Mouse (Mus musculus) hindbrain, embryonic 12.5 days (tissue): ENCODE results near the gene Rpp21. TPM values are rescaled to one million over a fixed set of nuclear protein-coding genes. Genes with fewer than 3 reads are reported as not detected.
A peak's percentile ranks its signal among the peaks of the same experiment; 100 is the strongest.

Experiments used
- ATAC-seq: fragments of 200-750 bp; cut with Nextera tagmentation; 2 replicates; pipeline ENCODE4 v1.8.0; 2017; ENCODE audit warnings: moderate TSS enrichment; ENCODE audit not compliant: low FRiP score
- H3K27ac ChIP-seq: fragments of 300-500 bp; sonication (generic); 2 replicates; pipeline ENCODE4 v1.5.1; 2016; ENCODE audit warnings: mild to moderate bottlenecking
- H3K27me3 ChIP-seq: fragments of 300-500 bp; sonication (generic); 2 replicates; pipeline ENCODE4 v1.6.1; 2016; ENCODE audit warnings: mild to moderate bottlenecking
- H3K36me3 ChIP-seq: fragments of 300-500 bp; sonication (generic); 2 replicates; pipeline ENCODE4 v1.6.1; 2016; ENCODE audit warnings: mild to moderate bottlenecking
- H3K4me1 ChIP-seq: fragments of 300-500 bp; sonication (generic); 2 replicates; pipeline ENCODE4 v1.6.1; 2016
- H3K4me2 ChIP-seq: fragments of 300-500 bp; sonication (generic); replicated peaks from 2 replicates; pipeline ENCODE4 v1.6.1; 2016; ENCODE audit warnings: mild to moderate bottlenecking
- H3K4me3 ChIP-seq: fragments of 300-500 bp; sonication (generic); 2 replicates; pipeline ENCODE4 v1.5.1; 2016; ENCODE audit warnings: mild to moderate bottlenecking
- H3K9ac ChIP-seq: fragments of 300-500 bp; sonication (generic); 2 replicates; pipeline ENCODE4 v1.6.1; 2016; ENCODE audit warnings: mild to moderate bottlenecking, moderate library complexity
- H3K9me3 ChIP-seq: fragments of 300-500 bp; sonication (generic); replicated peaks from 2 replicates; pipeline ENCODE4 v1.6.1; 2016; ENCODE audit warnings: mild to moderate bottlenecking
- WGBS: fragments of 180-500 bp; shearing (Covaris S2); methylation state at CpG from one replicate; pipeline ENCODE4 v1.1.7; 2016; 5-methylcytosine and 5-hydroxymethylcytosine counted together
- polyA plus RNA-seq: library from polyadenylated mRNA; unstranded; fragments of >200 nt; fragmentation: Nextera tagmentation; extraction: Ambion mirVana; gene quantifications from 2 replicates; pipeline ENCODE4 v1.2.1, GENCODE M21; 2016

Rpp21 gene
- polyA plus RNA-seq, 1 experiment from 2014 or later: 89.2 TPM

GRCm38 (mm10) chr17:36226921-36227320 lies 30.9 kb downstream of the Rpp21 start:
- H3K4me3 ChIP-seq: no peak overlapping the region
- H3K9ac ChIP-seq: no peak overlapping the region
- H3K9me3 ChIP-seq: no peaks in the 10 kb centered on the region
- 14% methylated on average over 8 of the region's 8 CpGs for WGBS
- peaks cover 47% of the 10 kb centered on the region for H3K27me3 ChIP-seq
- no peaks in the 10 kb centered on the region for H3K36me3 ChIP-seq
- no peaks in the 10 kb centered on the region for H3K4me1 ChIP-seq
- no peak overlapping the region for H3K27ac ChIP-seq
- no peak for ATAC-seq
- no peak overlapping the region for H3K4me2 ChIP-seq

GRCm38 (mm10) chr17:36225231-36225824 lies 32.5 kb downstream of the Rpp21 start:
- no peak overlapping the region for H3K27ac ChIP-seq
- H3K4me3 ChIP-seq: no peak overlapping the region
- 5% methylated on average over 9 of the region's 9 CpGs for WGBS
- peaks cover 53% of the 10 kb centered on the region for H3K27me3 ChIP-seq
- H3K4me1 ChIP-seq: no peaks in the 10 kb centered on the region
- H3K36me3 ChIP-seq: no peaks in the 10 kb centered on the region
- no peak for ATAC-seq
- H3K9me3 ChIP-seq: no peaks in the 10 kb centered on the region
- H3K9ac ChIP-seq: no peak overlapping the region
- H3K4me2 ChIP-seq: no peak overlapping the region

GRCm38 (mm10) chr17:36224451-36224850 lies 33.4 kb downstream of the Rpp21 start:
- no peak for ATAC-seq
- Histone ChIP-seq H3K9ac (no peak overlapping the region), H3K4me1 (no peaks in the 10 kb centered on the region), H3K4me2 (no peak overlapping the region), H3K27ac (no peak overlapping the region), H3K27me3 (peaks cover 58% of the 10 kb centered on the region), H3K36me3 (no peaks in the 10 kb centered on the region), H3K9me3 (no peaks in the 10 kb centered on the region), H3K4me3 (no peak overlapping the region)
- 51% methylated on average over 3 of the region's 3 CpGs for WGBS

- Histone ChIP-seq H3K27me3 (peaks cover 72% of the 10 kb centered on the region), H3K4me3 (no peak overlapping the region), H3K4me2 (no peak overlapping the region), H3K9me3 (no peaks in the 10 kb centered on the region), H3K27ac (no peak overlapping the region), H3K36me3 (no peaks in the 10 kb centered on the region), H3K9ac (no peak overlapping the region), H3K4me1 (no peaks in the 10 kb centered on the region)
- ATAC-seq: no peak
- 60% methylated on average over 5 of the region's 5 CpGs for WGBS
Measured at GRCm38 (mm10) chr17:36218594-36219155, 39.2 kb downstream of the Rpp21 start.

- no peaks in the 10 kb centered on the region for H3K36me3 ChIP-seq
- WGBS: 2% methylated on average over 20 of the region's 20 CpGs
- no peak overlapping the region for H3K9ac ChIP-seq
- H3K4me1 ChIP-seq: no peaks in the 10 kb centered on the region
- H3K9me3 ChIP-seq: no peaks in the 10 kb centered on the region
- H3K27me3 ChIP-seq: peaks cover 78% of the 10 kb centered on the region
- H3K27ac ChIP-seq: no peak overlapping the region
- no peak overlapping the region for H3K4me3 ChIP-seq
- peak overlapping the region; percentile 27 for H3K4me2 ChIP-seq
- no peak for ATAC-seq
Measured at GRCm38 (mm10) chr17:36215586-36215985, 42.3 kb downstream of the Rpp21 start.

- H3K27me3 ChIP-seq: peaks cover 73% of the 10 kb centered on the region
Measured at GRCm38 (mm10) chr17:36206846-36207245, 51.0 kb downstream of the Rpp21 start.

GRCm38 (mm10) chr17:36205862-36206261 lies 52.0 kb downstream of the Rpp21 start:
- H3K27ac ChIP-seq: no peak overlapping the region
- 0 out of 2 replicates have a peak overlapping the region, but pooled peaks have one; percentile 32 for H3K9ac ChIP-seq
- peak overlapping the region; percentile 52 for H3K4me2 ChIP-seq
- under 1% methylated on average over 30 of the region's 41 CpGs for WGBS
- H3K4me3 ChIP-seq: peak overlapping the region; percentile 31
- H3K4me1 ChIP-seq: peaks cover 11% of the 10 kb centered on the region
- H3K27me3 ChIP-seq: peaks cover 69% of the 10 kb centered on the region
- H3K9me3 ChIP-seq: no peaks in the 10 kb centered on the region
- no peak for ATAC-seq
- no peaks in the 10 kb centered on the region for H3K36me3 ChIP-seq

More at GRCm38 (mm10) chr17:36206846-36207245, 51.0 kb downstream of the Rpp21 start:
- Histone ChIP-seq H3K36me3 (no peaks in the 10 kb centered on the region), H3K4me1 (peaks cover 11% of the 10 kb centered on the region), H3K4me3 (no peak overlapping the region), H3K27ac (no peak overlapping the region), H3K4me2 (no peak overlapping the region), H3K9me3 (no peaks in the 10 kb centered on the region), H3K9ac (no peak overlapping the region)
- no peak for ATAC-seq

Other genes starting within 250 kb of the Rpp21 start
- gene H2-T24, start 237.5 kb downstream of the Rpp21 start, polyA plus RNA-seq: 5.5 and 5.6 TPM in 2 replicates
- gene H2-T23, start 225.2 kb downstream of the Rpp21 start, polyA plus RNA-seq: 4.5 and 5.1 TPM in 2 replicates
- gene H2-T22, start 215.3 kb downstream of the Rpp21 start, polyA plus RNA-seq: 7.8 and 9.2 TPM in 2 replicates
- not detected in 2 replicates for gene Gm6034, start 215.1 kb downstream of the Rpp21 start, polyA plus RNA-seq
- not detected in 2 replicates for gene Gm11127, start 199.7 kb downstream of the Rpp21 start, polyA plus RNA-seq
- not detected in 2 replicates for gene Gm19684, start 136.4 kb downstream of the Rpp21 start, polyA plus RNA-seq
- not detected in 2 replicates for gene Gm7030, start 128.6 kb downstream of the Rpp21 start, polyA plus RNA-seq
- gene Gm8909, start 89.5 kb downstream of the Rpp21 start, polyA plus RNA-seq: not detected in 2 replicates
- not detected in 2 replicates for gene H2-T3, start 67.8 kb downstream of the Rpp21 start, polyA plus RNA-seq
- gene Trim39, start 14.2 kb upstream of the Rpp21 start, polyA plus RNA-seq: 26.0 and 28.6 TPM in 2 replicates
- 0.19 TPM in 1 of 2 replicates, not detected in the other for gene H2-M10.2, start 28.4 kb upstream of the Rpp21 start, polyA plus RNA-seq
- not detected in 2 replicates for gene H2-M10.1, start 68.1 kb upstream of the Rpp21 start, polyA plus RNA-seq
- gene H2-M10.3, start 110.3 kb upstream of the Rpp21 start, polyA plus RNA-seq: not detected in 2 replicates
- not detected in 2 replicates for gene H2-M10.4, start 204.3 kb upstream of the Rpp21 start, polyA plus RNA-seq